Mouse (Mus musculus) neural tube, embryonic 11.5 days (tissue): ENCODE measurements at regions not wholly inside any gene's neighbourhood (a gene's known extent, or its start where the extent isn't known, plus 50 kb on each side); places are given as distances from the start of the nearest gene placed in this dataset.

Experiments
- ATAC-seq: fragments of 200-750 bp; cut with Nextera tagmentation; 2 replicates; pipeline ENCODE4 v1.8.0; 2017; ENCODE audit warnings: moderate number of reproducible peaks, mild to moderate bottlenecking, moderate TSS enrichment, moderate library complexity; ENCODE audit not compliant: insufficient read depth, low FRiP score, low TSS enrichment
- DNase-seq: peaks from one replicate; pipeline ENCODE4 v3.0.0-alpha.2; 2015; ENCODE audit warnings: low spot score
- H3K27ac ChIP-seq: fragments of 300-500 bp; sonication (generic); 2 replicates; pipeline ENCODE4 v1.5.1; 2014; ENCODE audit warnings: low read depth, mild to moderate bottlenecking, low read length
- H3K27me3 ChIP-seq: fragments of 300-500 bp; sonication (generic); 2 replicates; pipeline ENCODE4 v1.6.1; 2014; ENCODE audit warnings: mild to moderate bottlenecking, low read length, mixed read lengths; ENCODE audit not compliant: control insufficient read depth, insufficient read depth
- H3K36me3 ChIP-seq: fragments of 300-500 bp; sonication (generic); 2 replicates; pipeline ENCODE4 v1.6.1; 2014; ENCODE audit warnings: mild to moderate bottlenecking, low read length, moderate library complexity, mixed read lengths; ENCODE audit not compliant: control insufficient read depth, insufficient read depth
- H3K4me1 ChIP-seq: fragments of 300-500 bp; sonication (generic); 2 replicates; pipeline ENCODE4 v1.6.1; 2014; ENCODE audit warnings: low read length, mixed read lengths; ENCODE audit not compliant: control insufficient read depth, insufficient read depth
- H3K4me2 ChIP-seq: fragments of 300-500 bp; sonication (generic); 2 replicates; pipeline ENCODE4 v1.6.1; 2014; ENCODE audit warnings: low read depth, mild to moderate bottlenecking, moderate library complexity
- H3K4me3 ChIP-seq: fragments of 300-500 bp; sonication (generic); 2 replicates; pipeline ENCODE4 v1.5.1; 2014; ENCODE audit warnings: low read depth, low read length
- H3K9ac ChIP-seq: fragments of 300-500 bp; sonication (generic); 2 replicates; pipeline ENCODE4 v1.6.1; 2014; ENCODE audit warnings: mild to moderate bottlenecking, low read length
- H3K9me3 ChIP-seq: fragments of 300-500 bp; sonication (generic); 2 replicates; pipeline ENCODE4 v1.6.1; 2016; ENCODE audit warnings: low read length; ENCODE audit not compliant: control insufficient read depth
- WGBS: fragments of 180-500 bp; shearing (Covaris S2); extraction: QIAGEN DNeasy Blood & Tissue Kit; methylation state at CpG from one replicate; pipeline ENCODE4 v1.1.7; 2014; 5-methylcytosine and 5-hydroxymethylcytosine counted together

DNA sequence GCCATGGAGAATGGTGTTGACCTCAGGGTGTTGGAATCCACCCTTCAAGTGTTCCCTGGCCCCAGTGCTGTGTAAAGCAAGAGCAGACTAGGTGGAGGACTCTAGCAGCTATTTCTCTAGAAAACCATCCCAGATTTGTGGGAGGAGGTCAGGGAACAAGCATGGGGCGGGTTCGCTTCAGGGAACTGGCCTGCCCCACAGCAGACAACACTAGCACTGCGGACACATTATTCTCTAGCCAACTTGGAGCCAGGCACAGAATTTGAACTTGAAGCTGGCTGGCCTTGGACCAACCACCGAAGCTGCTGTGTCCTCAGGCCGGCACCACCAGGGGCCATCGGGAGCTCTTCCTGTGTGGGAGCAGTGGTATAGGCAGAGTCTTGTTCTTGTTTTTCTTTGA is 227.5 kb upstream of the Adra1b start:
- Histone ChIP-seq H3K4me2 (no peak overlapping the region), H3K27ac (no peak overlapping the region), H3K4me3 (no peak overlapping the region), H3K9me3 (no peaks in the 10 kb centered on the region), H3K27me3 (no peaks in the 10 kb centered on the region), H3K4me1 (no peaks in the 10 kb centered on the region), H3K9ac (no peak overlapping the region), H3K36me3 (no peaks in the 10 kb centered on the region)
- 92% methylated on average over 6 of the region's 6 CpGs for WGBS
- DNase-seq (no peak), ATAC-seq (no peak)

DNA sequence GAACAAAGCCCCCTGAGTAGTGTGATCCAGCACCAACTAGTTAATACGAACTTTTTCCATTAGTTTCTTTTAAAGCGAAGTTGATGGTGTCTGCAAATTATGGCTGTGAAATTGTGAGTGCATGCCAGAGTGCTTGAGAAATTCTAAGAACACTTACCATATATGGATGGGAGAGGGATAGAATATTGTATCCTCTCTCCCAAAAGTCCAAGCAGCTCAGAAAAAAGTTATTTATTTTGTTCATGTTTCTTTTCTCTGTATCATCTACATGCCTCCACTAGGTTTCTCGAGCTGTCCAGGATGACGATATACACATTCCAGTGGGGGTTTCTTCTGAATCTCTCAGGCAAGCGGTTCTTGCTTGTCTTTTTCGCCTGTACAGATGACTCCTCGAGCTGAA is 232.2 kb upstream of the Adra1b start:
- DNase-seq (no peak), ATAC-seq (no peak)
- Histone ChIP-seq H3K4me2 (no peak overlapping the region), H3K4me3 (no peak overlapping the region), H3K9ac (no peak overlapping the region), H3K27ac (no peak overlapping the region), H3K36me3 (no peaks in the 10 kb centered on the region), H3K4me1 (no peaks in the 10 kb centered on the region), H3K9me3 (no peaks in the 10 kb centered on the region), H3K27me3 (no peaks in the 10 kb centered on the region)
- WGBS: 83% methylated on average over 7 of the region's 7 CpGs

DNA sequence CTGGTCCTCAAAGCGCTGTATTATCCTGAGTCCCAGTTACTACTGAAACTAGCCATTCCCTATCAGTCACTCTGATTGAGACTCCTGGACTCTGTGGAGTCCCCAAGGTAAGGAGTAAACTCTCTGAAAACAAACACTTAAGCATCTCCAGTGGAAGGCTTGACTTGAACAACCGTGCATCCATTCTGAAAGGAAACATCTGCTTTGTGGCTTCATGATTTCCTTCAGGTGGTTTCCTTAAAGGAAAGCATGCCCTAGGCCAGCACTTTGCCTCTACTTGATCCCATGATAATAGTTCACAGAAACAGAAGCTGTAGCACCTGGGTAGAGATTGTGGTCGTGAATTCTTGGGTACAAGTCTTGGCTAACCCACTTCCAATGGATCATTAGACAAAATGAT is 235.0 kb upstream of the Adra1b start:
- Histone ChIP-seq H3K9ac (no peak overlapping the region), H3K9me3 (no peaks in the 10 kb centered on the region), H3K27me3 (no peaks in the 10 kb centered on the region), H3K27ac (no peak overlapping the region), H3K4me1 (no peaks in the 10 kb centered on the region), H3K4me2 (no peak overlapping the region), H3K36me3 (no peaks in the 10 kb centered on the region), H3K4me3 (no peak overlapping the region)
- 86% methylated on average over 3 of the region's 3 CpGs for WGBS
- ATAC-seq (no peak), DNase-seq (no peak)

DNA sequence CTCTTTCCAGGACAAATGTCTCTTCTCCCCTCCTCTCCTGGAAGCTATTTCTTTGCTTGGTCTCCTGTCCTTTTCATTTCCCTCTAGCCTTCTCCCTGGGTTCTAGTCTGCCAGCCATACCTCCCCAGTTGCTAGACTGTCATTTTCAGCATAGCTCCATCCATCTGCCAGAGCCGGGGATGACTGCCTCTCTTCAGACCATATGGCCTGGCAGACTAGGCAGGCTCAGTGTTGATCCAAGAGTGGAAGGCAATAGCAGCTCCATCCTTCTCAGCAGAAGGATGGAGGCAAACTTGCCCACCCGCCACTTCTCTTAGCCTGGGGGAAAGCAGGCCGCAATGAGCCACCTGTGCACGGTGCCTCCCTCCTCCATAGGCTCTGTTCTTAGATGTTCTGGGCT is 242.0 kb upstream of the Adra1b start:
- DNase-seq (no peak), ATAC-seq (no peak)
- no peak overlapping the region for H3K4me2 ChIP-seq
- H3K4me1 ChIP-seq: no peaks in the 10 kb centered on the region
- 85% methylated on average over 4 of the region's 4 CpGs for WGBS
- no peaks in the 10 kb centered on the region for H3K9me3 ChIP-seq
- no peak overlapping the region for H3K9ac ChIP-seq
- H3K4me3 ChIP-seq: no peak overlapping the region
- no peaks in the 10 kb centered on the region for H3K27me3 ChIP-seq
- H3K36me3 ChIP-seq: no peaks in the 10 kb centered on the region
- H3K27ac ChIP-seq: no peak overlapping the region

DNA sequence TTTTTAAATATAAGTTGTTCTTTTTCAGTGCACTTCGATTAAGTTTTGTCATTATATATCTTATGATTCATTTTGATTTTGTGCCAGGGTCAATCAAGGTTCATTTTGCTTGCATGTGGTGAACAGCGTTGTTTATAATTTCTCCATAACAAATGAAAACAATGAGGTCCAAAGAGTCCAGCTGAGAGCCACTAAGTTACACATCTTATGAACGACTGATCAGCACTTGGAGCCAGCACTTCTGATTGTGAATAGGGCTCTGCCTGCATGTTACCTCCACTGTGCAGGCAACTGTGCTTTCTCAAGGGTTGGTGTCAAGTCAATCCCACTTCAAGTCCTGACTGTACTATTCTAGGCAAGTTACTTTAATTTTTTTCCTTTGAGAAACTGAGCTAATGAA is 243.5 kb upstream of the Adra1b start:
- no peak for DNase-seq
- Histone ChIP-seq H3K4me3 (no peak overlapping the region), H3K27ac (no peak overlapping the region), H3K27me3 (no peaks in the 10 kb centered on the region), H3K9me3 (no peaks in the 10 kb centered on the region), H3K9ac (no peak overlapping the region), H3K4me1 (no peaks in the 10 kb centered on the region), H3K4me2 (no peak overlapping the region), H3K36me3 (no peaks in the 10 kb centered on the region)
- WGBS: 84% methylated on average over 3 of the region's 3 CpGs
- no peak for ATAC-seq

DNA sequence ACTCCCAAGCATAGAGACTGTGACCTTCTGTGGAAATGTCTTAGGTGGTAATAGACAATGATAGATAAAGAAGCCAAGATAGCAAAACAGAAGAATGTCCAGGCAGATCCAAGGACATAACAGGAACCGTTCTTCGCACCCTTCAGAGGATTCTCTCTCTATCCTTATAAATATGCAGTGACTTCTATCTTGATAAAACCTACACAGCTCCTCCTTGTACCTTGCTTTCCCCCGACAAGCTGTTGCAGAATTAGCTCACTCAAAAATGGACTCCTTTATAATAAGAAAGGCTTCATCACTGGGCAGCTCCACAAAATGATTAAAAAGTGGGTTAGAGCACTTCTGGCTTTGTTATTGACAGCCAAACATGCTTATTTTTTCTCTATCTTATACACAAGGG is 245.4 kb upstream of the Adra1b start:
- H3K9me3 ChIP-seq: no peaks in the 10 kb centered on the region
- 90% methylated on average over 3 of the region's 3 CpGs for WGBS
- no peak for DNase-seq
- H3K27ac ChIP-seq: no peak overlapping the region
- H3K9ac ChIP-seq: no peak overlapping the region
- no peak overlapping the region for H3K4me3 ChIP-seq
- H3K36me3 ChIP-seq: no peaks in the 10 kb centered on the region
- no peaks in the 10 kb centered on the region for H3K4me1 ChIP-seq
- H3K27me3 ChIP-seq: no peaks in the 10 kb centered on the region
- no peak overlapping the region for H3K4me2 ChIP-seq
- no peak for ATAC-seq

DNA sequence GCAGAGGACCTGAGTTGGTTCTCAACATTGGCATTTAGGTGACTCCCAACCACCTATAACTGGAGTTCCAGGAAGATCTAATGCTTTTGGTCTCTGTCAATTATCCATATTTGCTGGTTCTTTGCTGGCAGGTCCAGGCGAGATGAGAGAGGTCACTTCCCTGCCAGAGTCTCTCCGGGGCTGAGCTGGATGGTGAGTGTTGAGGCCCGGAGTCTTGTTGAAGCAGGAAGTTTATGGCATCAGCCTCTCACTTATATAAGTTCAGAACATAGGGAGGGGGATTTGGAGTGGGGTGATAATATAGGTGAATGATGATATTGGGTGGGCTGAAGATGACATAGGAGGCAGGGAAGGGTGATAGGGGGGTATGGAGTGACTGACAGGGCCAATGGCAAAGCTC is 246.3 kb upstream of the Il12b start:
- Histone ChIP-seq H3K36me3 (no peaks in the 10 kb centered on the region), H3K27ac (no peak overlapping the region), H3K27me3 (no peaks in the 10 kb centered on the region), H3K9ac (no peak overlapping the region), H3K4me2 (no peak overlapping the region), H3K4me1 (no peaks in the 10 kb centered on the region), H3K9me3 (no peaks in the 10 kb centered on the region), H3K4me3 (no peak overlapping the region)
- ATAC-seq (no peak), DNase-seq (no peak)
- WGBS: 89% methylated on average over 3 of the region's 3 CpGs

DNA sequence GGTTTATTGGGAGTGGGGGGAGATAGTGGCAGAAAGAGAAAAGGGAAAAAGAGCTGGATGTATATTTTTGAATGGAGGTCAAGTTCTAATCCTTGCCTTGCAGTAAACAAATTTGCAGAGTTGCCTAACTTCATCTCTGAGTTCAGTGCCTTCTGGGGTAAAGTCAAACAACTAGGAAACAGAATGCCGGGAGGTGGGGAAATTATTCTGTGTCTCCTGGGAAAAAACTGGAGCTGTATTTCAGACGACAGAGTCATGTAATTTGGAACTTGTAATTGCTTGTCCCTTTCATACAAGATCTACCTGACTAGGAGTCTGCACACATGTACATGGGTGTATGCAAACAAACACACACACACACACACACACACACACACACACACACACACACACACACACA is 244.3 kb upstream of the Il12b start:
- 76% methylated on average over 2 of the region's 2 CpGs for WGBS

DNA sequence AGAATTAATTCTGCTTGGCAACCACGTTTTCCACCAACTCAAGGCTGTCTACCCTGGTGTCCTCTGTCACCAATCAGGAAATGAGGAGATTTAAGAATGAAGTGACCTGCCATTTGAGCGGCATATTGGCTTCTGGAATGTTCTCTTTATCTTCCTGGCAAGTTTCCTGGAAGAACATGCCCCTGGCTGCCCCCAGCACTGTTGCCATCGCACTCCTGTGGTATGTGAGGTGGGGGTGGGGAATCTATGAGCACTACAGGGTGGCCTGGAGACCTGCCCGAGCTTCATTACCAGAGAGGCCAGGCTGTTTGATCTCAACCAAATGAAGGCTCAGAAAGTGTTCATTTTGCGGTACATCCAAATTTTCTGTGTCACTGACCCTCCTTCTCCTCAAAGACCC is 243.8 kb upstream of the Il12b start:
- Histone ChIP-seq H3K9ac (no peak overlapping the region), H3K4me1 (no peaks in the 10 kb centered on the region), H3K4me2 (no peak overlapping the region), H3K36me3 (no peaks in the 10 kb centered on the region), H3K4me3 (no peak overlapping the region), H3K27me3 (no peaks in the 10 kb centered on the region), H3K9me3 (no peaks in the 10 kb centered on the region), H3K27ac (no peak overlapping the region)
- DNase-seq (no peak), ATAC-seq (no peak)
- WGBS: 60% methylated on average over 5 of the region's 5 CpGs

More for the DNA sequence above, 244.3 kb upstream of the Il12b start:
- Histone ChIP-seq H3K9me3 (no peaks in the 10 kb centered on the region), H3K4me3 (no peak overlapping the region), H3K27me3 (no peaks in the 10 kb centered on the region), H3K27ac (no peak overlapping the region), H3K9ac (no peak overlapping the region), H3K36me3 (no peaks in the 10 kb centered on the region), H3K4me2 (no peak overlapping the region), H3K4me1 (no peaks in the 10 kb centered on the region)
- DNase-seq (no peak), ATAC-seq (no peak)
